Mouse (Mus musculus): ENCODE measurements around the gene Tpp2. TPM values are rescaled to one million over a fixed set of nuclear protein-coding genes. Genes with fewer than 3 reads are reported as not detected.

Tpp2 gene
- polyA plus RNA-seq, 1 experiment = 28.6 TPM

GRCm38 (mm10) chr1:43966756-43967155 is 33.3 kb downstream of the Tpp2 start:
- no peaks in the 10 kb centered on the region; the same call in 1 of the 2 replicates for H3K27me3 ChIP-seq (ENCODE audit: control insufficient read depth, insufficient read depth, low read length)
- TF ChIP-seq CTCF (IDR thresholded peaks at IDR 0.05; ENCODE audit: borderline replicate concordance, insufficient read depth, low read depth, low read length) = no peak
- DNase-seq = no peak
- H3K27ac ChIP-seq (ENCODE audit: insufficient read depth, low read length) = no peak overlapping the region
- no peaks in the 10 kb centered on the region for H3K4me1 ChIP-seq (ENCODE audit: control insufficient read depth, insufficient read depth, low read length)
- no peak overlapping the region for H3K4me3 ChIP-seq (replicated peaks; ENCODE audit: insufficient read depth, low read depth, low read length)
- WGBS = 90% methylated on average over 4 of the region's 4 CpGs

- 86% methylated on average over 3 of the region's 3 CpGs for WGBS
- TF ChIP-seq POLR2A (IDR thresholded peaks at IDR 0.05; ENCODE audit: borderline replicate concordance, insufficient read depth, low read length) (no peak), CTCF (IDR thresholded peaks at IDR 0.05; ENCODE audit: borderline replicate concordance, insufficient read depth, low read depth, low read length) (no peak)
- DNase-seq = no peak
- H3K4me3 ChIP-seq (replicated peaks; ENCODE audit: insufficient read depth, low read depth, low read length) = no peak overlapping the region
- no peaks in the 10 kb centered on the region for H3K4me1 ChIP-seq (ENCODE audit: control insufficient read depth, insufficient read depth, low read length)
- H3K27ac ChIP-seq (ENCODE audit: insufficient read depth, low read length) = no peak overlapping the region
- H3K27me3 ChIP-seq (ENCODE audit: control insufficient read depth, insufficient read depth, low read length) = no peaks in the 10 kb centered on the region; the same call in 1 of the 2 replicates
These were observed 35.9 kb downstream of the Tpp2 start for GRCm38 (mm10) chr1:43969361-43969760.

DNA sequence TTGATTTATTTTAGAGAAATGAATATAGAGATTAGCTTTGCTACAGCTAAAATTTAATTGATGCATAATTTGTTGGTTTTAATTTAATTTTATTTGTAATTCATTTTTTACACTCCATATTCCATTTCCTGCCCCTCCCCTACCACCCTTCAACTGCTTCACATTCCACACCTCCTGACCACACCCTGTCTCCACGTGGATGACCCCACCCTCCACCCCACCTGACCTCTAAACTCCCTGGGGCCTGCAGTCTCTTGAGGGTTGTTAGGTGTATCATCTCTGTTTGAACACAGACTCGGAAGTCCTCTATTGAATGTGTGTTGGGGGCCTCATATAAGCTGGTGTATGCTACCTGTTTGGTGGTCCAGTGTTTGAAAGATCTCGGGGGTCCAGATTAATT is 37.6 kb downstream of the Tpp2 start:
- no peak for DNase-seq

DNA sequence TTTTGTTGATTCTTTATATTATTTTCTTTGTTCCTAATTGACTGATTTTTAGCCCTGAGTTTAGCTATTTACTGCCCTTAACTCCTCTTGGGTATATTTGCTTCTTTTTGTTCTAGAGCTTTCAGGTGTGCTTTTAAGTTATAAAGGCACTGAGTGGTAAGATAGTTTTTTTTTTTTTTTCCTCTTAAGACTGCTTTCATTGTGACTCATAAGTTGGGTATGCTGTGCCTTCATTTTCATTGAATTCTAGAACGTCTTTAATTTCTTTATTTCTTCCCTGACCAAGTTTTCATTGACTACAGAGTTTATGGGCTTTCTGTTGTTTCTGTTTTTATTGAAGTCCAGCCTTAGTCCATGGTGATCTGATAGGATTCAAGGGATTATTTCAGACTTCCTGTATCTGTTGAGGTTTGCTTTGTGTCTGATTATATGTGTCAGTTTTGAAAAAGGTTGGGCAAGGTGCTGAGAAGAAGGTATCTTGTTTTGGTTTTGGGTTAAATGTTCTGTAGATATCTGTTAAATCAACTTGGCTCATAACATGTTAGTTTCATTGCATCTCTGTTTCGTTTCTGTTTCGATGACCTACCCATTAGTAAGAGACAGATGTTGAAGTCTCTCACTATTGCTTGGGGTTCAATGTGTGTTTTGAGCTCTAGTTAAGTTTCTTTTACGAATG is 63.6 kb downstream of the Tpp2 start:
- Histone ChIP-seq H3K27me3 (ENCODE audit: control insufficient read depth, insufficient read depth, low read length) (no peaks in the 10 kb centered on the region), H3K4me3 (replicated peaks; ENCODE audit: insufficient read depth, low read depth, low read length) (no peak overlapping the region), H3K4me1 (ENCODE audit: control insufficient read depth, insufficient read depth, low read length) (no peaks in the 10 kb centered on the region), H3K27ac (ENCODE audit: insufficient read depth, low read length) (no peak overlapping the region)
- no peak for DNase-seq
- TF ChIP-seq CTCF (IDR thresholded peaks at IDR 0.05; ENCODE audit: borderline replicate concordance, insufficient read depth, low read depth, low read length) (no peak), POLR2A (IDR thresholded peaks at IDR 0.05; ENCODE audit: borderline replicate concordance, insufficient read depth, low read length) (no peak)
- WGBS = 98% methylated on average over 4 of the region's 4 CpGs

More for the DNA sequence above, 37.6 kb downstream of the Tpp2 start:
- no peak for TF ChIP-seq CTCF (IDR thresholded peaks at IDR 0.05; ENCODE audit: borderline replicate concordance, insufficient read depth, low read depth, low read length)
- Histone ChIP-seq H3K27me3 (ENCODE audit: control insufficient read depth, insufficient read depth, low read length) (no peaks in the 10 kb centered on the region; the same call in 1 of the 2 replicates), H3K4me3 (replicated peaks; ENCODE audit: insufficient read depth, low read depth, low read length) (no peak overlapping the region), H3K4me1 (ENCODE audit: control insufficient read depth, insufficient read depth, low read length) (no peaks in the 10 kb centered on the region), H3K27ac (ENCODE audit: insufficient read depth, low read length) (no peak overlapping the region)
- WGBS = 81% methylated on average over 3 of the region's 3 CpGs

DNA sequence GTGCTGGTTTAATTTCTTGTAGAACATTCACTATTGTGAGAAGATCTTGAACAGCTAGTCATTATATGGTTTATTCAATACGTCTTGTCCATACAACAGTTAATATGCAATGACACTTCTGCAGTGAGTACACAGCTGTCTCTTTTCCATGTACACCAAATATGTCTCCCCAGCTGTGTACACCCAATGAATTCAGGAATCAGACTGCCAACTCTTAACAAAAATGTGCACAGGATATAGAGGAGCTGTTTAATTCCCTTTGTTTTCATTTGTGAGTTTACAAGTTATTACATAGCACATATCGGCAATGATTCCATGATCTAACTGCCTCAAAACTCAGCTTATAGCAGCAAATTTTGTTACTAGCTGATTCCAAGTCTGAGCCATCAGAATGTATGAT is 71.1 kb downstream of the Tpp2 start:
- no peak for TF ChIP-seq POLR2A (IDR thresholded peaks at IDR 0.05; ENCODE audit: borderline replicate concordance, insufficient read depth, low read length)
- no peak for TF ChIP-seq CTCF (IDR thresholded peaks at IDR 0.05; ENCODE audit: borderline replicate concordance, insufficient read depth, low read depth, low read length)
- WGBS = 96% methylated on average over 2 of the region's 2 CpGs
- no peaks in the 10 kb centered on the region for H3K4me1 ChIP-seq (ENCODE audit: control insufficient read depth, insufficient read depth, low read length)
- DNase-seq = no peak
- H3K27me3 ChIP-seq (ENCODE audit: control insufficient read depth, insufficient read depth, low read length) = no peaks in the 10 kb centered on the region
- H3K27ac ChIP-seq (ENCODE audit: insufficient read depth, low read length) = no peak overlapping the region
- H3K4me3 ChIP-seq (replicated peaks; ENCODE audit: insufficient read depth, low read depth, low read length) = no peak overlapping the region

- H3K4me3 ChIP-seq (replicated peaks; ENCODE audit: insufficient read depth, low read depth, low read length) = no peak overlapping the region
- no peaks in the 10 kb centered on the region for H3K27me3 ChIP-seq (ENCODE audit: control insufficient read depth, insufficient read depth, low read length)
- WGBS = 96% methylated on average over 2 of the region's 2 CpGs
- no peak overlapping the region for H3K27ac ChIP-seq (ENCODE audit: insufficient read depth, low read length)
- no peak for DNase-seq
- H3K4me1 ChIP-seq (ENCODE audit: control insufficient read depth, insufficient read depth, low read length) = no peaks in the 10 kb centered on the region
- TF ChIP-seq CTCF (IDR thresholded peaks at IDR 0.05; ENCODE audit: borderline replicate concordance, insufficient read depth, low read depth, low read length) = no peak
- TF ChIP-seq POLR2A (IDR thresholded peaks at IDR 0.05; ENCODE audit: borderline replicate concordance, insufficient read depth, low read length) = no peak
These were observed 82.1 kb downstream of the Tpp2 start for GRCm38 (mm10) chr1:44015556-44015955.

- no peak for TF ChIP-seq POLR2A (IDR thresholded peaks at IDR 0.05; ENCODE audit: borderline replicate concordance, insufficient read depth, low read length)
- TF ChIP-seq CTCF (IDR thresholded peaks at IDR 0.05; ENCODE audit: borderline replicate concordance, insufficient read depth, low read depth, low read length) = no peak
- no peaks in the 10 kb centered on the region for H3K27me3 ChIP-seq (ENCODE audit: control insufficient read depth, insufficient read depth, low read length)
- H3K4me1 ChIP-seq (ENCODE audit: control insufficient read depth, insufficient read depth, low read length) = no peaks in the 10 kb centered on the region
- DNase-seq = no peak
- no peak within 1 kb of the TSS for H3K4me3 ChIP-seq (replicated peaks; ENCODE audit: insufficient read depth, low read depth, low read length)
- H3K27ac ChIP-seq (ENCODE audit: insufficient read depth, low read length) = no peak within 1 kb of the TSS
These were observed 86.5 kb downstream of the Tpp2 start, which contains the start of gene Mettl21c for GRCm38 (mm10) chr1:44019934-44020333. TSS of gene Mettl21c (minus strand) at chr1:44020034.

- DNase-seq = no peak
- H3K4me3 ChIP-seq (replicated peaks; ENCODE audit: insufficient read depth, low read depth, low read length) = no peak overlapping the region
- H3K27me3 ChIP-seq (ENCODE audit: control insufficient read depth, insufficient read depth, low read length) = no peaks in the 10 kb centered on the region
- TF ChIP-seq POLR2A (IDR thresholded peaks at IDR 0.05; ENCODE audit: borderline replicate concordance, insufficient read depth, low read length) = no peak
- no peak for TF ChIP-seq CTCF (IDR thresholded peaks at IDR 0.05; ENCODE audit: borderline replicate concordance, insufficient read depth, low read depth, low read length)
- 89% methylated on average over 1 of the region's 1 CpGs for WGBS
- no peaks in the 10 kb centered on the region for H3K4me1 ChIP-seq (ENCODE audit: control insufficient read depth, insufficient read depth, low read length)
- H3K27ac ChIP-seq (ENCODE audit: insufficient read depth, low read length) = no peak overlapping the region
These were observed 89.2 kb downstream of the Tpp2 start for GRCm38 (mm10) chr1:44022656-44023055.

Measured in cerebellum, adult 2 months (tissue).